Mouse (Mus musculus) megakaryocyte, embryonic 14.5 days (primary cell): ENCODE data around the gene Ndc80. TPM values are rescaled to one million over a fixed set of nuclear protein-coding genes. Genes with fewer than 3 reads are reported as not detected.
"Not testable (repeated sequence)": the region's sequence is repeated elsewhere in the genome, so short reads cannot be mapped to it uniquely, and the experiment has no call there.

Experiments
- H3K27me3 ChIP-seq: replicated peaks from 2 replicates; pipeline ENCODE3; 2012; ENCODE audit warnings: inconsistent platforms
- H3K36me3 ChIP-seq: replicated peaks from 2 replicates; pipeline ENCODE3; 2012; ENCODE audit warnings: low read length, inconsistent platforms, mixed read lengths
- H3K4me1 ChIP-seq: 2 replicates; pipeline ENCODE4 v1.6.1; 2012; ENCODE audit warnings: inconsistent platforms
- H3K4me3 ChIP-seq: replicated peaks from 2 replicates; pipeline ENCODE3; 2012; ENCODE audit warnings: moderate library complexity, mild to moderate bottlenecking, inconsistent platforms
- H3K9me3 ChIP-seq: 2 replicates; pipeline ENCODE4 v1.6.1; 2012; ENCODE audit warnings: inconsistent platforms
- FLI1 ChIP-seq: IDR thresholded peaks from 2 replicates; pipeline ENCODE4 v1.6.1; 2012; ENCODE audit warnings: low read length, inconsistent platforms, mixed read lengths
- GATA1 ChIP-seq: IDR thresholded peaks from 3 replicates; pipeline ENCODE4 v1.6.1; 2012; ENCODE audit warnings: mixed read lengths, low read length, inconsistent platforms, borderline replicate concordance
- polyA plus RNA-seq: library from polyadenylated mRNA; stranded (reverse); fragments of >175 nt; gene quantifications from 2 replicates; pipeline ENCODE4 v1.2.3, GENCODE M21; 2012; ENCODE audit warnings: low replicate concordance; ENCODE audit not compliant: insufficient read depth

Gene Ndc80
- polyA plus RNA-seq, 1 experiment: 2.9 TPM

DNA sequence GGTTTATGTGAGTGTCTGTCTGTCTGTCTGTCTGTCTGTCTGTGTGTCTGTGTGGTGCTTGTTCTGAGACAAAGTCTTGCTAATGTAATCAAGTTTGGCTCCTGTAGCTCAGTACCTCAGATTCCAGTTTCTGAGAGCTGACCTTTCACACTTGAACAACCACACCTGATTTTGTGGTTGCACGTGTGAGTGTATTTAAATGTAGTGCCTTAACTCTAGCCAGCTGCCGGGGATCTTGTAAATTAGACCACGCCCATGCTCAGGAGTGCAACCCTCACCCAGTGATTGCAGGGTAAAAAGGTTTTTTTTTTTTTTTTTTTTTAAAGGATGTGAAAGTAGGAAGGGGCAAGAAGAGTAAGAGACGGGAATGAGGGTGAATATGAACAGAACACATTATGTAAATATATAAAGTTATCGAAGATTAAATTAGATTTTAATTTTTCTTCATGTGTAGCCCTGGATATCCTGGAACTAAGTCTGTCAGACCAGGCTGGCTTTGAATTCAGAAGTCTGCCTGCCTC is 47.2 kb downstream of the Ndc80 start:
- H3K4me3 ChIP-seq: no peak overlapping the region
- H3K27me3 ChIP-seq: peaks cover 2% of the 10 kb centered on the region
- H3K4me1 ChIP-seq: peaks cover 13% of the 10 kb centered on the region
- H3K9me3 ChIP-seq: no peaks in the 10 kb centered on the region
- no peaks in the 10 kb centered on the region for H3K36me3 ChIP-seq
- TF ChIP-seq FLI1: no peak
- no peak for TF ChIP-seq GATA1

DNA sequence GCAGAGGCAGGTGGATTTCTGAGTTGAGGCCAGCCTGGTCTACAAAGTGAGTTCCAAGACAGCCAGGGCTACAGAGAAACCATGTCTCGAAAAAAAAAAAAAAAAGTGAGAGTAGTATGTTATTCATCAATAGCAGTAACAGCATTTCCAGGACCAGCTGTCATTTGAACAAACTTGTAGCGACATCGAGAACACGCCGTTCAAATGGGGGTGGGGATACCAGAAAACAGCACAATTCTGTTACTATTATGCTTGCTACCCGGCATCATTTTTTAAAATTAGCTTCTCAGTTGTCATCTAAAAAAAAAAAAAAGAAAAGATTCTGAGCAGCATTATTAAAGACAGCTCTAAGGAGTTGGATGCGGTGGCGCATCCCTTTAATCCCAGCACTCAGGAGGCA is 49.2 kb downstream of the Ndc80 start:
- peaks cover 2% of the 10 kb centered on the region for H3K27me3 ChIP-seq
- H3K36me3 ChIP-seq: no peaks in the 10 kb centered on the region
- H3K4me1 ChIP-seq: peaks cover 29% of the 10 kb centered on the region
- no peaks in the 10 kb centered on the region for H3K9me3 ChIP-seq
- TF ChIP-seq FLI1 (no peak), GATA1 (no peak)
- no peak overlapping the region for H3K4me3 ChIP-seq

DNA sequence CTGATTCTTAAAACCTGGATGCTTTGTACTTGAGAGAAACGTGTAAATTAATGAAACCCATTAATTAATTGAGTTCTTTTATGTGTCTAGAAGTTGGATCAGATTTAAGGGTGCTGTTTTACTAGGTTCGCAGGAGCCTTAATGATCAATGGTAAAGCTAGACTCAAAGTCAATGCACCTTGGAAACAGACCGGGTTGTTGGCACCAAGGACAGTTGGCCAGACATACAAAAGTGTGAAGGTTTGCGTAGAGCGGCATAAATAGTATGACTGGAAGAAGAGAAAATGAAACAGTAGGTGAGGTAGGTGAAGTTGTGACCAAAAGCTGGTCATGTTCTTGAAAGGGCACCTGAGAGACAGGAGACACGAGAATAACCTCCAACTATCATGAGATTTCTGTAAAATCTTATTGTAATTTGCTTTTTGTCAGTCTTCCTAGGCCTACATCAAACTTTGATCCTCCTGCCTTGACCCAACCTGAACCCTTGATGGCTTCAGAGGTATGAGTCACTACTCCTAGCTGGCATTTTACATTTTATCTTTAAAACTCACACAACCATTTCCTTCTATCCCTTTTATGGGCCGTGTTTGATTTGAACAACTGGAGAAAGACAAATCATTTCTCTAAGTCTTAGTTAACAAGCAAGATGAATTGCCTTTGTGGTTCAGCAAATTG is 50.2 kb downstream of the Ndc80 start:
- Histone ChIP-seq H3K4me3 (peak overlapping the region; percentile 28), H3K9me3 (no peaks in the 10 kb centered on the region), H3K4me1 (peaks cover 37% of the 10 kb centered on the region)

DNA sequence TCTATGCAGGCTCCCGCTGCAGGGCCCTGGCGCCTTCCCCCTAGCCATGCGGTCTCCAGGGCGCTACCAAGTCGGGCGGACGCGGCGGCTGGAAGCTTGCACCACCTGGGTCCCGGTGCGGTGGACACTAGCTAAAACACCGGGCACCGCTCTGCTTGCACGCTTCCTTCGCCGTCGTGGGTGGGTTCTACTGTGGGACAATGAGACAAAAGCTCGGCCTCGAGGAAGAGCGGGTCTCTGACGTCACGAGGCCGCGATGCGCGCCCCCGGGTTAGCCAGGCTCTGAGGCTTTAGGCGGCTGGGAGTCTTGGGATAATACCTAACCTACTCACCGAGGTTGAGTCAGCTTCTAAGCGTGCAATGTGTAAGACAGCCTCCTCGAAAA is 51.0 kb downstream of the Ndc80 start:
- peak overlapping the region; percentile 98 for H3K4me3 ChIP-seq
- H3K27me3 ChIP-seq: no peaks in the 10 kb centered on the region

More for the DNA sequence above, 50.2 kb downstream of the Ndc80 start:
- Histone ChIP-seq H3K36me3 (no peaks in the 10 kb centered on the region), H3K27me3 (peaks cover 2% of the 10 kb centered on the region)
- TF ChIP-seq GATA1: no peak
- TF ChIP-seq FLI1: no peak

DNA sequence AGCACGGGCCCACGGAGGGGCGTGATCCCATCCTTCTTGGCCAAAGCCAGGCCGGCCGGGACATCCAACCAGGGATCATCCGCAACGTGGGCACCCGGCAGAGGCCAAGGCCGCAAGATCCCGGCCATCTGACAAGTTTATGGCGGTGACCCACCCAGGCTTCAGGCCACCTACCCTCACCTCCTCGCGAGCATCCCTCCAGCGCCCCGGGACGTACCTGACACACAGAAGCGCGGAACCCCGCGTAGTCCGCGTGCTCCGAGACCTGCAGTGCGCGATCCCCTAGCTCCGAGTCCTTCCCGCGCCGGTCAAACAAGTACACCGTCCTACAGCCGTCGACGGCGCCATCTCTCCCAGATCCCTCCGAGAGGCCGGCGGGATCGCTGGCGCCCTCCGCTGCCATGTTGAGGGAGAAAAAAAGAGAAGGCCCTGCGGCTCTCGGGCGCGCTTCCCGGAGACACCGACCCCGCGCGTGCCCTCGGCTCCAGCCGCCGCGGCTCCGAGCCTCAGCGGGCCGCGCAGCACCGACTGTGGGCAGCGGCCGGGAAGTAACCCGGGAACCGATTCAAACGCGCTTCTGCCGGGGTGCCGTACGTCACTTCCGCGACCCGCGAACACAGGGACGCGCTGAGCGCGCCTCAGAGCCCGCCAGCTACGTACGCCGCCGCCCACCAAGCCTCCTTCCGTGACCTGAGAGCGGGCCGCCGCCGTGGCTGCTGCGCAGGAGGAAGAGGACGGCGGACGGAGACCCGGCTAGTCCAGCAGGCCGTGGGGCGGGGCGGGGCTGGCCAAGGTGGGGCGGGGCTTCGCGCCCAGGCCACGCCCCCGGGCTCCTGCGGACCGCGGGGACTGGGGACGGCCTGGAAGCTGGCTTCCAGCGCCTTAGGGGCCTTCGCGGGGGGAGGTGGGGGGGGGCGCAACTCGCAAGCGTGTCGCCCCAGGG is 51.6 kb downstream of the Ndc80 start, which contains the start of gene Smchd1:
Gene Smchd1, minus strand, starts transcription at position 582 of the 943 bp plus-strand sequence.
- H3K4me1 ChIP-seq: peaks cover 45% of the 10 kb centered on the region
- no peaks in the 10 kb centered on the region for H3K9me3 ChIP-seq

More for the DNA sequence above, 51.0 kb downstream of the Ndc80 start:
- Histone ChIP-seq H3K4me1 (peaks cover 42% of the 10 kb centered on the region), H3K9me3 (no peaks in the 10 kb centered on the region), H3K36me3 (no peaks in the 10 kb centered on the region)
- TF ChIP-seq GATA1 (no peak), FLI1 (no peak)

DNA sequence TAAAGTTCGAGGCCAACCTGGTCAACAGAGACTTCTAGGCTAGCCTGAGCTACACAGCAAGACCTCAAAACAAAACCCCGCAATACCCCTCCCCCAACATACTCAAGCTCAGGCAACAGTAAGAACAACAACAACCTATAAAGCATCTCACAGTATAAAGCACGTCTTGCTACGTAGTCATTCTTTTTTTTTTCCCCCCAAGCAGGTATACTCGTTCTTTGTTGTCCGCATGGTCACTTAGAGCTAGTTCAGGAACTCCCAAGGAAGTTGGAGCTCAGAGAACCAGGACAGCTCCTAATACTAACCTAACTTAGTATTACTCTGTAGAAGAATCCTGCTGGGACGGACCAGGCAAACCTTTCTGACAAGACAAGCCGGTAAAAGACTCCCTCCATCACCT is 52.5 kb downstream of the Ndc80 start:
- Histone ChIP-seq H3K9me3 (no peaks in the 10 kb centered on the region), H3K4me3 (peak overlapping the region; percentile 98), H3K27me3 (no peaks in the 10 kb centered on the region), H3K4me1 (peaks cover 45% of the 10 kb centered on the region), H3K36me3 (peaks cover 7% of the 10 kb centered on the region)
- no peak for TF ChIP-seq GATA1
- no peak for TF ChIP-seq FLI1

More for the DNA sequence above, 51.6 kb downstream of the Ndc80 start, which contains the start of gene Smchd1:
- TF ChIP-seq GATA1: no peak
- H3K4me3 ChIP-seq: peak within 1 kb of the TSS; percentile 98
- H3K36me3 ChIP-seq: peaks cover 3% of the 10 kb centered on the region
- H3K27me3 ChIP-seq: no peaks in the 10 kb centered on the region

DNA sequence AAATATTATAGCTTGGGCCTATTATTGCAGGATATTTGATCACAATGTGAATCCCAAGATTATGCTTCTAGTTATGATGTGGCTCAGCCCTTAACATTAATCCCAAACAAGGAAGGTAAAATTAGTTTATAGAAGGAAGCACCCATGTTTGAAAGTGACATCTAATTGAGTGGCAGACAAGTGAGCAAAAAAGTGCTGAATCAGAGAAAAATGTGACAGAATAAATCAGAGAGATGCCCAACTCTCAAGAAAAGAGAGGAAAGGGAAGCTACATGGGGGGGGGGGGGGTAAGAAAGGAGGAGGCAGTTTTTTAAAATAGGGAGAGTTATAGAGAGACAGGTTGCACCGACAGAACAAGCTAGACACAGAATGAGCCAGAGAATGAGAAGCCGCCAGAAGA is 55.4 kb downstream of the Ndc80 start:
- no peak for TF ChIP-seq GATA1
- no peak for TF ChIP-seq FLI1
- H3K27me3 ChIP-seq: no peaks in the 10 kb centered on the region
- H3K4me3 ChIP-seq: no peak overlapping the region
- H3K9me3 ChIP-seq: no peaks in the 10 kb centered on the region
- H3K4me1 ChIP-seq: peaks cover 52% of the 10 kb centered on the region
- peaks cover 12% of the 10 kb centered on the region for H3K36me3 ChIP-seq

DNA sequence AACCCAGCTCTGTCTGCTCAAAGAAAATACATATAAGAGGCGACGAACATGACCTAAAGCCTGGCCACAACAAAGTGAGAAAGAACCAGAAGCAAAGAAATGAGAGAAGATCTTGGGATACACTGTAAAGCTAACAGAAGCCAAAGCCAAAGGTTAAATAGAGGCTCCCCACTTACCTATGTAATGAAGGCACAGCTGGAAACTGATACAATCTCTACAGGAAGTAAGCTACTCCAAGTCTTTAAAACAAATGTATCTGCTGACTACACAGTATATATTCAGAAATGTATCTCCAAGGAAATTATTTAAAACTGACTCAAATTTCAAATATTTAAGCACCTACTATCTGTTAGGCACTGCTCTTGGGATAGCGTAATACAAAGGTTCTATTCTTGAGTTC is 66.3 kb downstream of the Ndc80 start:
- H3K36me3 ChIP-seq: peaks cover 83% of the 10 kb centered on the region
- no peak overlapping the region for H3K4me3 ChIP-seq
- TF ChIP-seq GATA1: no peak
- no peak for TF ChIP-seq FLI1
- H3K9me3 ChIP-seq: peaks cover 3% of the 10 kb centered on the region
- H3K4me1 ChIP-seq: peaks cover 11% of the 10 kb centered on the region
- H3K27me3 ChIP-seq: no peaks in the 10 kb centered on the region

DNA sequence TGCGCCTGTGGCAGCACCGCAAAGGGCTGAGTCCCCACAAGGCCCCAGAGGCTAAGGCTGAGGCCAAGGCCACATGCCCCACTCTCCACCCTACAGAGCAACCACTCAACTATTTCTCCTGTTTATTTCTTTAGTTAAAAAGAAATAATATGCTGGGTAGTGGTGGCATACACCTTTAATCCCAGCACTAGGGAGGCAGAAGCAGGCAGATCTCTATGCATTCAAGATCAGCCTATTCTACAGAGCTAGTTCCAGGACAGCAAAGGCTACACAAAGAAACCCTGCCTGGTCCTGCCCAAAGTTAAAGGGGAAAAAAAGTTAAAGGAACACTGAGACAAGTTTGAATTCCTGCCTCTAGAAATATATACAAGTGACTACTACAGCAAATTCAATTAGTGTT is 66.8 kb downstream of the Ndc80 start, which contains the start of gene Gm4707:
Gene Gm4707, minus strand, starts transcription at position 101 of the 400 bp plus-strand sequence.
- peaks cover 3% of the 10 kb centered on the region for H3K9me3 ChIP-seq
- H3K27me3 ChIP-seq: no peaks in the 10 kb centered on the region
- TF ChIP-seq FLI1 (no peak), GATA1 (no peak)
- H3K4me3 ChIP-seq: no peak within 1 kb of the TSS
- peaks cover 86% of the 10 kb centered on the region for H3K36me3 ChIP-seq
- H3K4me1 ChIP-seq: peaks cover 11% of the 10 kb centered on the region

DNA sequence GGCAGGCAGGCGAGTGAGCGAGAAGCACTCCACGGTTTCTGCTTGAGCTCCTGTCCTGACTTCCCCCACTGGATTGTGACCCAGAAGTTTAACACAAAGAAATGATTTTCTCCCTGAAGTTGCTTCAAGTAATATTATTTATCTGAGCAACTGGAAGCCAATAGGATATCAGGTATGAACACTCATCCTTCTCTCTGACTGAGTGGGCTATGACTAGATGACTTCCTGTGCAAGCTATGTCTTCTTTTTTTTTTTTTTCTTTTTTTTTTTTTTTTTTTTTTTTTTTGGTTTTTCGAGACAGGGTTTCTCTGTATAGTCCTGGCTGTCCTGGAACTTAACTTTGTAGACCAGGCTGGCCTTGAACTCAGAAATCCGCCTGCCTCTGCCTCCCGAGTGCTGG is 69.3 kb downstream of the Ndc80 start:
- Histone ChIP-seq H3K36me3 (peaks cover 78% of the 10 kb centered on the region), H3K4me1 (peaks cover 11% of the 10 kb centered on the region)
- H3K27me3 ChIP-seq, H3K9me3 ChIP-seq, H3K4me3 ChIP-seq: not testable (repeated sequence)

Other genes with a start within 250 kb of the Ndc80 start
- gene Emilin2, start 214.9 kb downstream of the Ndc80 start, polyA plus RNA-seq: 133 and 271 TPM in 2 replicates
- 0.15 TPM in 1 of 2 replicates, not detected in the other for gene Gm4707, start 66.9 kb downstream of the Ndc80 start, polyA plus RNA-seq
- 1.8 and 4.1 TPM in 2 replicates for gene Smchd1, start 51.5 kb downstream of the Ndc80 start, polyA plus RNA-seq
- not detected in 2 replicates for gene Spdya, start 25.2 kb upstream of the Ndc80 start, polyA plus RNA-seq
- 2.2 and 15.4 TPM in 2 replicates for gene Wdr43, start 89.0 kb upstream of the Ndc80 start, polyA plus RNA-seq
- gene Togaram2, start 146.4 kb upstream of the Ndc80 start, polyA plus RNA-seq: not detected in 2 replicates
- gene Pcare, start 226.0 kb upstream of the Ndc80 start, polyA plus RNA-seq: not detected in 2 replicates
- not detected in 2 replicates for gene Clip4, start 241.6 kb upstream of the Ndc80 start, polyA plus RNA-seq